Mouse (Mus musculus): ENCODE measurements around the gene Prkce.

Gene Prkce

DNA sequence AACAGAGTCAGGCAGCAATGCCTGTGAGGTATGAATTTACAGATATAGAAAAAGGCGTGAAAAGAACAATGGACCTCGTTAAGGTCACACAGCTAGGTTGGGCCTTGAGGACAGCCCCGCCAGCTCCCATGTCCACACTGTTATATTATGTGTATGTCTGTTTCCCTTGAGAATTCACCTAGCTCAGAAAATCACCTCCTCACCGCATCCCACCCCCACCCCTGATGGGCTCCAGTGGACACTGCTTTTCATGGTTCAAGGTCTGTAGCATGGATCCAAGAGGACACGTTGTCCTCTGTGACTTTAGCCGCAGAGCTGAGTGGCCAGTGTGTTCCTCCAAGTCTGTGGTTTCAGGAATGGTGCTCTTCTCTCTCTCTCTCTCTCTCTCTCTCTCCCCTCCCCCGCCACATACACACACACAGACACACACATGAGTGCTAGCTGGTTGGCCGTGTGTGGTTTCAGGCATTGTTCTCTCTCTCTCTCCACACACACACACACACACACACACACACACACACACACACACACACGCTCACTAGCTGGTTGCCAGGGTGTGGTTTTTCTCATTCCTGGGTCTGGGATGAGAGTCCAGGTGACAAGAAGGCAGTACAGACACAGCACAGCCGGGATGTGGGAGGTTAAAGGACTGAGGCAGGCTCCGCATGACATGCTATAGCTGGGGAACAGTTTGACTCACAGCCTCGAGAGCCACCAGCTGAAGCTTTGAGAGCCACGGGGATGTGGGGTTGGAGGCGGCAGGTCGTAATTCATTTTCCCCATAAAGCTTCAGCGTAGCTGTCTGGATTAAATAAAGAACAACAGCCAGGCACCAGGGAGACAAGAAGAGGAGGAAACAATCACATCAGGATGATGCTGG lies 162.7 kb downstream of the Prkce start:
- DNase-seq (ENCODE audit: low read depth, low spot score): peak; percentile 69

DNA sequence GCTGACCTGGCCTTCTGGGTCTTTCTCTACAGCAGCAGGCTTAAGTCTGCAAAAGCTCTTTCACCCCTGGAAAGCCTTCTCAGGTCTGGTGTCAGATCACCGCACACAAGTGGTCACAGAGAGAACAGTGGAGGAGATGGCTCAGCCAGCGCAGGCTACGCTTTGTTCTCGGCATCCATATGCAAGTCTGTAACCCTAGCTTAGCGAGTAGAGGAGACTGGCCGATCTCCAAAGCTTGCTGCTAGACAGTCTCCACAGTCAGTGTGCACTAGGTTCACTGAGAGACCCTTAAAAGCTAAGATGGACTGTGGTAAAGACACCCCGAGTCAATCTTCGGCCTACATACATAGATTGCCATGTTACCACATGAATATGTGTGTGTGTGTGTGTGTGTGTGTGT lies 164.2 kb downstream of the Prkce start:
- no peak for DNase-seq (ENCODE audit: low read depth, low spot score)

DNA sequence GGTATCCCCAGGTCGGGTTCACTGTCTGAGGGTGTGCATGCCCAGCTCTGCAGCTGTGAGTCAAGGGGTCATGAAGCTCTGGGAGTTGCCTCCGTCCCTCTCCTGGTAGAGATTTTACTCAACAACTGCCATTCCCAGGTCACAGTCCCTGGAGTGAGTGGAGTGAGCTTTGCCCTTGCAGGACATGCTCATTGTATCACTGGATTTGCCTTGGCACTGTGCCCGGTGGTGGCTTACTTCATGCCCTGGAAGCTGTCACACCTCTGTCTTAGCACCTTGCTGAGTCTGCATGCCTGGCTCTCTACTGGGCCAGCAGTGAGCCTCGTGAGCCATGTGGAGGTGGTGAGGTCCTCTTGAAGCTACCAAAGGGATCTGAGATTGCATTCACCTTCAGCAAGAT lies 167.4 kb downstream of the Prkce start:
- no peak for DNase-seq (ENCODE audit: low read depth, low spot score)

DNA sequence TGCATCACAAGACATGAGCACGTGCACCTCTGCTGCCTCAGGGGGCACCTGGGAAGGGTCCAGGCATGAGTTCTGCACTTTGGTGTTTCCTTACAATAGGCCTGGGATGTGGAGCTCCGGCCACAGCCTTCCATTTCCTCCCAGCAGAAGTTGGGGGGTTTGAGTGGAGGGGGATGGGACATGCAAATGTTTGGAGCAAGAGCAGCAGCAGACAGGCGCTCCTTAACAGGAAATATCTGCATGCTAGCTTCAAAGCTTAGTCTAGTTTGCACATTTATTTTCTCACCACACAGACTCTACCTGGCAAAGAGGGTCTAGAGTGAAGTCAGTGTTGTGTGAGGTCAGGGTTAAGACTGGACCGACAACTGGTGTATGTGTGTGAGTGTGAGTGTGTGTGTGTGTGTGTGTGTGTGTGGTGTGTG lies 169.1 kb downstream of the Prkce start:
- no peak for DNase-seq (ENCODE audit: low read depth, low spot score)

DNA sequence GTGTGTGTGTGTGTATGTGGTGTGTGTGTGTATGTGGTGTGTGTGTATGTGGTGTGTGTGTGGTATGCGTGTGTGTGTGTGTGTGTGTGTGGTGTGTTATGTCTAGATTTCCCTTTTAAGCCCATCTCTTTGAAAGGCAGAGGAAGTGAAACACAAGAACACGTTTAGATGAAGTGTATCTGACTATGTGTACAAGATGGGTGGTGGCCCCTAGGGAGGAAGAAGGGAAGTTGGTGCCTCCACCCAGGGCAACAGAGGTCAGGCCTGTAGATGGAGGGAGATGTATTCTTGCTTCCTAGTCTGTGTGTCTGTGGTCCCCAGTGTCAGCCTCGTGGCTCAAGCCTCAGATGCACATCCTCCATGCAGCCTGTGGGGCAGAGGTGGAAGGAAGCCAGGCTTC lies 169.5 kb downstream of the Prkce start:
- no peak for DNase-seq (ENCODE audit: low read depth, low spot score)

DNA sequence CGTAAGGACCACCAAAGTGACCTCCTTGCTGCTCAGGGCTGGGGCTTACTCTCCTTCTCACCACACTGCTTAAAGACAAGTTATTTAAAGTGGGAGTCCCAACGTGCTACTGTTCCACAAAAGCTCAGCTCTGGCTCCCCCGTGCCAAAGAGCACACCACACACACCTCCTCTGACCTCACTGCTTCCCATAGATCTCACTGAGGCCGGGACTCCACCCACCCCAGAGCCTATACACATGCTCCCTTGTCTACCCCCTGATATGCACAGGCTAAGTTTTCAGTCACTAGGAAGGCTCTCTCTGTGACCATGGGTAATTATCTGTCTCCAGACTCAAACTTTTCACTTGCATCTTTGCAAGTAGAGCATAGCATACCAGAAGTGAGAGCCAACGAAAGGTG lies 170.7 kb downstream of the Prkce start:
- no peak for DNase-seq (ENCODE audit: low read depth, low spot score)

DNA sequence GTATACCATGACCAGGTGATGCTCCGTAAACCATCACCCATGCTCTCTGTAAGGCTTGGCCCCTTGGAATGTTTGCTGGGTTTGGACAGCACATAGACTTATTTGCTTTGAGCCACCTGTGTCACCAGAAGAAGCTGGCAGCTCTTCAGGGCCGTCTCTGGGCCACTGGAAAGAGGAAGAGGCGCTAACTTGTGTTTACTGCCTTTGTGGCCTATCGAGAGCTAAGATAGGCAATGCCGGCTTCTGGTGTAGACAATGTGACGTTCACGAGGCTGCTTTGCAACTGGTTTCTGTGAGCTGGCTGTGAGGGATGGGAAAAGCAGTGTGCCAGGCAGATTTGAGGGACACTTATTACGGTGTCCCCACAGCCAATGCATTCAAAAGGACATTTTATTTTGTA lies 176.4 kb downstream of the Prkce start:
- no peak for DNase-seq (ENCODE audit: low read depth, low spot score)

DNA sequence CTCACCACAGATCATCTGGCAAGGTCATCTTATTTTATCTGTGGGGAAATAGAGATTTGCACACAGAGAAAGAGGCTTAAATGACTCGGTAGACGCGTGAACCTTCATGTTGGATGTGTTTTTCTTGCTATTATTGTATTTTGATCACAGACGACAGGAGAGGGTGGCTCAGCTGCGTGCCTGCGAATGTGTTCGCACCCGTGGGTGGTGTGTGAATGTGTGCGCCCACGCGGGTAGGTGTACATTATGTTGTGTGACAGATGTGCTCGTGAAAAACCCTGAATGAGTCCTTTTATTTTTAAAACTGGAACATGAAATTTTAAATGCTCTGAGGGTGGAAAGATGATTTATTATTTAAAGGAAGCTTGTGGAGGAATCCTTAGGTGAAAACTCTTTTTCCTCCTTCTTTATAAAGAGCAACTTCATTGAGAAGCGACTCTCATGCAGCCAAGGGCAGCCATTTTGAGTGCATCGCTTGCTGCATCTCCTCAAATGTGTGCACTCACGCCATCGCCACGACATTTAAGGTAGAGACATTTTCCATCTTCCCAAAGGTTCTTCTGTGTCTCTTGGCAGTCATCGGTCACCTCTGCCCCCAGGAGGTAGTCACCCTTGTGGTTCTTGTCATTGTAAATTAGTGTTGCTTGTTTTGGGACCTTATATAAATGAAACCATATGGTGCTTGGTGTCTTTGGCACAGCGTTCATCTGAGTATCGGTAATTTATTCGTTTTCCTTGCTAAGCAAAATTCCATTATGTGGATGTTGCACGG lies 177.8 kb downstream of the Prkce start:
- peak; percentile 94 for DNase-seq (ENCODE audit: low read depth, low spot score)

DNA sequence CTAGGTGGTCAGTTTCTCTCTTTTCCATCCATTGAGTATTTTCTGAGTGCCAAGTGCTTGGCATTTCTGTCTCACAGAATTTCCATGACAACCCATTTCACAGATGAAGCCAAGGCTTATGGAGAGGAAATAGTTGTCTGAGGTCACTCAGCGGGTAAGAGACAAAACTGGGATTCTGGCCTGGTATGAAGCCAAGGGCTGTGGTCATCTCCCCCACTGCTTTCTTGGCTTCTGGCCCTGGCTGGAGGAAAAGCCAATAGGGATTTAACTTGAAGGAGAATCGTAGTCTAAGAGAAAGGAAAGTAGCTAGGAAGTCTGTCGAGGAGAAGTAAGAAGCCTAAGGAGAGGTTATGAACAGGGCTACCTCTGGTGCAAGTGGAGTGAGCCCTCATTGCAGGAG lies 182.7 kb downstream of the Prkce start:
- no peak for DNase-seq (ENCODE audit: low read depth, low spot score)

DNA sequence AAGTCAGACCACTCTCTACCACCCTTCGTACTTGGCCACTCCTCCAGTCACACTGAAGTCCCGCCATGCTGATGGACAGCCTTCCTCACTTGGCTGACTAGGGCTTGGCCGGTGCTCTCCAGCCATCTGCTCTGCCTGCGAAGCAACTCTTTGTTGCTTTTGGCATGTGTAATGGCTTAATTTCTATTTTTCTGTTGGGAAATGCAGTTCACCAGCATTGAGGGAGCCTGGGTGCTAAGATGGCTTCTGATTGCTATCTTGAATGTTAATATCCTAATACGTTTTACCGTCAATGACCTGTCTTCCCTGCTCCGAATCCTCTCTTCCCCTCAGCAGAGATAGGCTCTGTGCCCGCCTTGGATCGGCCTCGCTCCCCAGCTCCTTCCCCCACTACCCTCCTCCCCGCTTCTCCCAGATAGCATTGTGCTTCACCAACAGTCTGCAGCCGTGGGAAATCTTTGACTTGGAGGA lies 183.2 kb downstream of the Prkce start:
- no peak for DNase-seq (ENCODE audit: low read depth, low spot score)

DNA sequence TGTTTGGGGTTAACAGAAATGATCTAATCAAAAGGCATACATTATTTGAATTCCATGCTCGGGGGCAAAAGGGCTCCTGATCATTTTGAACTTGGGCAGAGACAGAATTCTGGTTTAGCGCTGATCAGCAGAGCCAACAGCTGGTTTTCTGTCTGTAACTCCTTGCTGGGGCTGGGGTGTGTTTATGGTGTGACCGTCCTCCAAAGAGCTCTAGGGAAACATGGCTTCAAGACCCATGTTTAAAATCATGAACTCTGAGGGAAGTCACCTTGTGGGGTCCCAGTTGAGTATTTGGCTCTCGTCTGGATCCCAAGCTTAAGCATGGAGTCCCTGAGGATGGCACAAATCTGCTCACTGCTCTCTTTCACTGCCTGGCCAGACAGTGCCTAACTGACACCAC lies 183.7 kb downstream of the Prkce start:
- no peak for DNase-seq (ENCODE audit: low read depth, low spot score)

DNA sequence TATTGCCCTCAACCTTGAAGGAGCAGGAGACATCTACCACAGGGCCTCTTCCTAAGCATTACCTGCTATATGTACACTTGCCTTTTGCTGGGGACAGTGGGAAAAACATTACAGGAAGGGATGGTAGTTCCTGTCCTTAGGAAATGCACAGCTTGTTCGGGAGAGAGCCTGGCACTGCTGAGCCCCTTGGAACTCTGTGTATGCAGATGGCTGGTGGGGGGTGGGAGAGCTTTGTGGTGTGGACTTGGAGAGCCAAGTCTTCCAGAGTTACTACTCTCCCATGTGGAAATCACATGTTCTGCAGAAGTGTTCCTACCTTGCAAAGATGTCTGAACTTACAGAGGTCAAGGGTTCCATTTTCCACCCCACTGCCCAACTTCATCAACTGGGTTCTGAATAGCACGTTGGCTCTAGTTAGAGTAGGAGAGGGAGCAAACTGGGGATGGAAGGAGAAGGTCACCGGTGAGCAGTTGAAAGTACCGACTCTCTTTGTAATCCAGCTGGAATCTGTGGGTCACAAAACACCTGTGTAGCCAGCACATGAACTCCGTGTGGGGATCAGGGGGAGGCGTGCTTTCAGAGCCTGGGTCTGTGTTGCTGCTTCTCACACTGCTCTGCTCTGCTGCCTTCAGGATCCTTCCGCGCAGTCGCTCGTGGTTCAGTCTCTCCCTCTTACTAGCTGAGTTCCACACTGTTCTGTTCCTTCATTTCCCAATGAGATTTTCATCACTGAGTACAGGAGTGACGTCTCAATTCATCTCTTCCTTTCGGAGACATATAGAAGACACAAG lies 184.9 kb downstream of the Prkce start:
- DNase-seq (ENCODE audit: low read depth, low spot score): no peak

DNA sequence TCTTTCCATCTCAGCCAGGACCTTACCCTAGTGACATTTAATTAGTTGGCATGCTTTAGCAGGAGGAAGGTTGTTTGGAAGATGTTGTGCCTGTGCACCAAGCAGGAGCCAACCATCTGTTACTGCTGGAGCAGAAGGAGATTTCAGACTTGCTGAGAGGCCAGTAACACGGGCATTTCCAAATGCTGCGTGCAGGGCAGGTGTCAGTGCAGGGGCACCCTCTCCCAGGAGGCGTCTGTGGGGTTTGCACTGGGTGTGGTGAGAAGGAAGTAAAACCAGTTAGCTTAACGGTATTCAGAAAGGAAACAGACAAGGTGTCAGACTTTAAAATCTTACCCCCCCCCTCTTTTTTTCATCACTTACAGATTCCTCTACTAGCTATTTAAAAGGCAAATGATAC lies 186.1 kb downstream of the Prkce start:
- DNase-seq (ENCODE audit: low read depth, low spot score): no peak

DNA sequence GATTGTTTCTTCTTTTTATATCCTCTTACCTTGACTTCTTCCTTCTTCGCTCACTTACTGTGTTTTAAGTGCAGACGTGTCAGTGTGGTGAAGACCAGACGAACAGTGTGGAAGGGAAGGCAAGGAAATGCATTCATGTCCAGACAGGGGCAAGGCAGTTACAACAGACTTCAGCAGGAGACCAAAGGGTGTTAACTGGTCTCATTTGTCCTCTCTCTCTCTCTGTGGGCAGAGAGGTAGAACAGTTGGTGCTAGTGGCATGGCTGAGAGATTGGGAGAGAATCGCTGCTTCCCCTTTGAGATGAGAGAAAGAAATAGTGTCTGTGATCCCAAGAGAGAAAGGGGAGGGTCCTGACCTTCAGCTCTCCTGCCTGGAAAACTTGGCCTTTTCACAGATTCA lies 186.5 kb downstream of the Prkce start:
- no peak for DNase-seq (ENCODE audit: low read depth, low spot score)

DNA sequence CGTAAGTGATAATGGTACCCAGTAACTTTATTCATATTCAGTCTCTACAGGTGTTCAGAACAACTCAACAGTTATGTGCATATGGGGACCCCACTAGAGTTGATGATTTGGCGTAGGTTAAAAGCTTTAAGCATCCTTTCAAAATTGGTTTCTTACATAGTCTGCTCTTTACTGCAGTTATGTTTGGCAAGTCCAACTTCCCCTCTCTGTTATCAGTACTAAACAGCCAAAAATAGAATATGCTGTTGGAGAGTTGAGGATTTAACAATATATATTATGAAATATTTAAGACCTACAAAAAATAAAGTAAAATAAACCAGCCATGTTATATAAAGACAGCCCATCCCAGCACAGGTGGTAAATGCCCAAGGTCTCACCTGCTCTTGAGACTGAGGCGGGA lies 187.3 kb downstream of the Prkce start:
- DNase-seq (ENCODE audit: low read depth, low spot score): no peak

DNA sequence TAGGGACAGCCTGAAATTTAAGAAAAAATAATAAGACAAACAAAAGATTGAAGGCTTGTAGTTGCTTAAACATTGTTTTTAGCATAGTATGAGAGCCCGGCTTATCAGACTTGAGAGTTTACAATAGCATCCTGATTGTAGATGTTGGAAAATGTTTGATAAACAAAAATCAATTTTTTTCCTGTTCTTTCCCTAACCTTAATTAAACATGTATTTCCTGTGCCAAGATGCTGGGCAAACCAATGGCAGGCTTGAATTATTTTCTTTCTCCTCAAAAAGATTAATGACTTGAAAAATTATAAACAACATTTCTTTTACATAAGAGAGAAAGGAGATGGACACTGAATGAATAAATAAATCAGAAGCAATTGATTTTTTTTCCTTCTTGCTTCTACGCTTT lies 187.7 kb downstream of the Prkce start:
- no peak for DNase-seq (ENCODE audit: low read depth, low spot score)

DNA sequence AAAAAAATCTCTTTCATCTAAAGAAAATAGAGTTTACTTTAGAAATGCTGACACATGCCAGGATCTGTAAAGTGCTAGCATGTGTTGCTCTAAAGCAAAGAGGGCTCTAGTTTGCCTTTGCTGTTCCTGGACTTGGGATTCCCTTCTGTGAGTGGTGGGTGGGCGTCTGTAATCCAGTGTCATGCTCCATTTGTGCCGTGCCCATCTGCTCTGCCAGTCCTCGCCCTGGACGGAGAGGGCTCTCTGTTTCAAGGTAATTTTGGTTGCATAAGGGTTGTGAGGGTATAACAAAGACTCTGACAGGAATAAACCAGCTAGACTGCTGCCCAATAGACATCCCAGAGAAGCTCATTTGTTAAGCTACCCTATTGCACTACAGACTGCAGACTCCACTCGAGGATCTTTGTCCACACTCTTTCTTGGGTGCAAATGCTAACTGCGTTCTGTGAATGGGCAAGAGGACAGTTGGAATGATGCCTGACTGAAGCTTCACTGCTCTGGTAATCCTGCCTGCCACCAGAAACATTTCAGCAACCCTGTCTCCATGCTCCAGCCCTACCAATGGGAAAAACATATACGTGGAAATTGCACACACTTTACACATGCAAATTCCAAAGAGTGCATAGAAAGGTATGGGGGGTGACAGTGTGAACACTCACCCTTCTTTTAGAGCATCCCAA lies 188.3 kb downstream of the Prkce start:
- DNase-seq (ENCODE audit: low read depth, low spot score): no peak

DNA sequence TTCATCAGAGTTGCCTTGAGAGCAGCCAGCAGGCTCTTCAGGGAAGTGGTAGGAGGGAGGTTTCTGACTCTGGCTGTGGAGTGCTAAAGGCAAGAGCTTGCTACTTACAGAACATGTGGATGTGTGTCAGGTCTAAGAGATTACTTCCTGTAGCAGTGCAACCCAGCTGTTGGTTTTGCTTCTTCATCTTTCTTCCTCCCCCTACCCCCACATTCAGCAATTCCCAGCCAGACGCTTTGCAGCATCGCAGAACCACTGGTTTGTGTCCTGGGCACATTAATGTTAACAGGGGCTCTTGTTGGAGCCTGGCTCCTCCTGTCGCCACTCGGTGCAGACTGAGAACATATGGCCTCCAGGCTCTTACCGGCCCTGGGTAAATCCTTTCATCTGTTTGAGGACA lies 190.8 kb downstream of the Prkce start:
- DNase-seq (ENCODE audit: low read depth, low spot score): no peak

DNA sequence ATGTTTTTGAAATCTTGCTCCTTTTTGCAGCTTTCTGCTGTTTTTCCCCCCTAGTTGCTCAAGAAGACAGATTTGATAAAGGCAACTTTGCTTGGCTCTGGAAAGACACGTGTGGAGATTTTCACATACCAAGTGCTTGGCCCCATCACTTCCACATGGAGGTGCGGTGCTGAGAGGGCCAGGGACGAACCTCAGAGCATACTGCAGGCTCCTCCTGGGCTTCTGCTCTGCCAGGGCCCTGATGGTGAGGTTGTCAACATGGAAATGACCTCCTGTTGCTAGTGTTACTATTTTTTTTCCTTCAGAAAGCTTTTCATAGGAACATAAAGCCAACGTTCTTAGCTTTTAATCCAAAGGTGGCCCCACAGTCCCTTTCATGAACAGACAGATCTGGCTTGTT lies 191.3 kb downstream of the Prkce start:
- DNase-seq (ENCODE audit: low read depth, low spot score): no peak

DNA sequence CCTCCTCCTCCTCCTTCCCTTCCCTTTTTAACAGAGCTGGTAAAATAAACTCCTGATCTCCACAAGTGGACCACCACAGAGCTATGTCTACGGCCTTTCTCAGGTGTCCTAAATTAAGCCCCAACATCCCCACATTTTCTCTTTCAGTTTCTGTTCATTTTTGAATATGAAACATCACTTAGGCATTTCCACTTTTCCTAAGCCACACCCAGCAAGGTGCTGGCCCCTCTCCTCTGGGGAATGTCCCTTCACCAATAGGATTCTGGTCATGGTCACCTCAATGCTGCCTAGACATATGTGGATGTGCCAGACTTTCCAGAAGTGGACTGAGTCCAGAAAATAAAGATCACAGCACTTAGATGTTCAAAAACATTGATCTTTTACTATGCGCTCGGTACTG lies 193.3 kb downstream of the Prkce start:
- DNase-seq (ENCODE audit: low read depth, low spot score): no peak

DNA sequence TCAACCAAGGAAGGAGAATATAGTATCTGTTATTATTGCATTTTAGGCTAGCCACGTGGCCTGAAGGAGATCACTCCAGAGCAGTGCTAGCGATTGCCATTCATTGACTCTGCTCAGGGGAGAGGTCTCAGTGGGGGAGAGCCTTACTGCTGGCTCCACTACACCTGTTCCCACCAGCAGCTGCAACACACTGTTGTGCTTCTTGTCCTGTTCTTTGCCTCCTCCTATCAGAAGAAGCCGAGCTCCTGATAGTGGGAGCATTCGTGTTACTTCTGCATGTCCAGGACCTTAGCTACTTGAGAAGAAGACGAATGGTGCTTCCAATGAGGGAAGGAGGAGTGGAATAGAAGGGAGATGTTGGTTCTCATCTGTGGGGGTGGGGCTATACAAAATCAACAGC lies 195.8 kb downstream of the Prkce start:
- DNase-seq (ENCODE audit: low read depth, low spot score): no peak

Measured in telencephalon, adult 2 months (tissue).